In genomic region chr6:5386486-5386885, GRCm38 (mm10) we compare ENCODE assay signal across 25 mouse cellular contexts. TPM values are rescaled to one million over a fixed set of nuclear protein-coding genes. Genes with fewer than 3 reads are reported as not detected.
A peak's percentile ranks its signal among the peaks of the same experiment; 100 is the strongest.
DNase-seq lines count a peak whose midpoint lies in the region; ATAC-seq lines count a peak whose summit lies in the region.
"Had no signal": no experiment of that assay in that cellular context is flagged by ENCODE, and none has a peak within 500 bp of the region (broad histone marks: within the 10 kb centered on the region; RNA-seq: fewer than 3 reads in every experiment).

No protein-coding gene starts in this region.

- 67% methylated on average over 4 of the region's 4 CpGs for WGBS in heart, embryonic 10.5 days
- WGBS in heart, embryonic 11.5 days (ENCODE audit: insufficient replicate concordance): 82% methylated on average over 4 of the region's 4 CpGs
- WGBS in neural tube, embryonic 11.5 days: 87% methylated on average over 4 of the region's 4 CpGs
- WGBS in neural tube, embryonic 15.5 days: 94% methylated on average over 4 of the region's 4 CpGs
- WGBS in limb, embryonic 10.5 days: 61% methylated on average over 4 of the region's 4 CpGs

- no peaks in the 10 kb centered on the region for H3K27me3 ChIP-seq in heart, embryonic 10.5 days (ENCODE audit: insufficient read depth, poor library complexity, severe bottlenecking)
- H3K27me3 ChIP-seq in heart, embryonic 11.5 days (ENCODE audit: control insufficient read depth, insufficient read depth, low read length): no peaks in the 10 kb centered on the region
- no peaks in the 10 kb centered on the region for H3K27me3 ChIP-seq in neural tube, embryonic 11.5 days (ENCODE audit: control insufficient read depth, insufficient read depth, low read length)
- no peaks in the 10 kb centered on the region for H3K27me3 ChIP-seq in neural tube, embryonic 15.5 days (replicated peaks)
- H3K27me3 ChIP-seq in limb, embryonic 10.5 days (ENCODE audit: low read depth, poor library complexity, severe bottlenecking): no peaks in the 10 kb centered on the region
- H3K27me3 ChIP-seq: forebrain, embryonic 15.5 days; heart, embryonic 13.5 days; hindbrain, embryonic 12.5 days; hindbrain, embryonic 15.5 days had no signal

- H3K4me3 ChIP-seq in heart, embryonic 10.5 days: no peak overlapping the region
- H3K4me3 ChIP-seq in heart, embryonic 11.5 days (ENCODE audit: low read depth, low read length): no peak overlapping the region
- no peak overlapping the region for H3K4me3 ChIP-seq in neural tube, embryonic 11.5 days (ENCODE audit: low read depth, low read length)
- H3K4me3 ChIP-seq in neural tube, embryonic 15.5 days (replicated peaks): no peak overlapping the region
- no peak overlapping the region for H3K4me3 ChIP-seq in limb, embryonic 10.5 days
- H3K4me3 ChIP-seq: embryonic facial prominence, embryonic 10.5 days; embryonic facial prominence, embryonic 13.5 days; erythroblast, embryonic 14.5 days; forebrain, embryonic 12.5 days; forebrain, embryonic 15.5 days; heart, embryonic 13.5 days; hindbrain, embryonic 12.5 days; hindbrain, embryonic 15.5 days had no signal

- no peak for ATAC-seq in heart, embryonic 11.5 days (replicated peaks; ENCODE audit: insufficient number of reproducible peaks, low FRiP score, low TSS enrichment)
- no peak for ATAC-seq in neural tube, embryonic 11.5 days (ENCODE audit: insufficient read depth, low FRiP score, low TSS enrichment)
- ATAC-seq in neural tube, embryonic 15.5 days (ENCODE audit: low FRiP score): no peak
- ATAC-seq: CD4-positive, CD25-positive, alpha-beta regulatory T cell, adult 4 months; forebrain, embryonic 15.5 days; Patski had no signal

- H3K4me1 ChIP-seq in heart, embryonic 10.5 days: peaks cover 11% of the 10 kb centered on the region
- 0 out of 2 replicates have a peak, but pooled peaks cover 3% of the 10 kb centered on the region for H3K4me1 ChIP-seq in heart, embryonic 11.5 days (ENCODE audit: control insufficient read depth, insufficient read depth, low read length)
- peaks cover 15% of the 10 kb centered on the region for H3K4me1 ChIP-seq in neural tube, embryonic 11.5 days (ENCODE audit: control insufficient read depth, insufficient read depth, low read length)
- H3K4me1 ChIP-seq in neural tube, embryonic 15.5 days: peaks cover 34% of the 10 kb centered on the region
- H3K4me1 ChIP-seq in limb, embryonic 10.5 days: peaks cover 55% of the 10 kb centered on the region

- H3K9ac ChIP-seq in heart, embryonic 11.5 days (ENCODE audit: low read depth, low read length): no peak overlapping the region
- no peak overlapping the region for H3K9ac ChIP-seq in neural tube, embryonic 11.5 days (ENCODE audit: low read length)
- no peak overlapping the region for H3K9ac ChIP-seq in neural tube, embryonic 15.5 days (replicated peaks)
- H3K9ac ChIP-seq: embryonic facial prominence, embryonic 13.5 days; forebrain, embryonic 12.5 days; forebrain, embryonic 15.5 days; heart, embryonic 13.5 days; hindbrain, embryonic 12.5 days; hindbrain, embryonic 15.5 days had no signal

- H3K36me3 ChIP-seq in heart, embryonic 10.5 days: no peaks in the 10 kb centered on the region
- H3K36me3 ChIP-seq in heart, embryonic 11.5 days (ENCODE audit: control insufficient read depth, insufficient read depth, low read length): no peaks in the 10 kb centered on the region
- no peaks in the 10 kb centered on the region for H3K36me3 ChIP-seq in neural tube, embryonic 11.5 days (ENCODE audit: control insufficient read depth, insufficient read depth, low read length)
- H3K36me3 ChIP-seq in neural tube, embryonic 15.5 days: no peaks in the 10 kb centered on the region
- H3K36me3 ChIP-seq in limb, embryonic 10.5 days: no peaks in the 10 kb centered on the region
- H3K36me3 ChIP-seq: embryonic facial prominence, embryonic 10.5 days; embryonic facial prominence, embryonic 13.5 days; forebrain, embryonic 12.5 days; forebrain, embryonic 15.5 days; heart, embryonic 13.5 days; hindbrain, embryonic 12.5 days; hindbrain, embryonic 15.5 days had no signal

- H3K27ac ChIP-seq in heart, embryonic 10.5 days: 0 out of 2 replicates have a peak overlapping the region, but pooled peaks have one; percentile 10
- H3K27ac ChIP-seq in heart, embryonic 11.5 days (ENCODE audit: low read depth, low read length): no peak overlapping the region
- no peak overlapping the region for H3K27ac ChIP-seq in neural tube, embryonic 11.5 days (ENCODE audit: low read depth, low read length)
- no peak overlapping the region for H3K27ac ChIP-seq in neural tube, embryonic 15.5 days (replicated peaks)
- peak overlapping the region; percentile 84 for H3K27ac ChIP-seq in limb, embryonic 10.5 days
- H3K27ac ChIP-seq: embryonic facial prominence, embryonic 10.5 days; embryonic facial prominence, embryonic 13.5 days; forebrain, embryonic 12.5 days; forebrain, embryonic 15.5 days; heart, embryonic 13.5 days; hindbrain, embryonic 12.5 days; hindbrain, embryonic 15.5 days had no signal

- H3K9me3 ChIP-seq in heart, embryonic 10.5 days: no peaks in the 10 kb centered on the region
- no peaks in the 10 kb centered on the region for H3K9me3 ChIP-seq in heart, embryonic 11.5 days (replicated peaks; ENCODE audit: control insufficient read depth, low read length)
- no peaks in the 10 kb centered on the region for H3K9me3 ChIP-seq in neural tube, embryonic 11.5 days (ENCODE audit: control insufficient read depth, low read length)
- H3K9me3 ChIP-seq in neural tube, embryonic 15.5 days (replicated peaks): no peaks in the 10 kb centered on the region
- no peaks in the 10 kb centered on the region for H3K9me3 ChIP-seq in limb, embryonic 10.5 days (replicated peaks)
- H3K9me3 ChIP-seq: embryonic facial prominence, embryonic 10.5 days; embryonic facial prominence, embryonic 13.5 days; forebrain, embryonic 12.5 days; forebrain, embryonic 15.5 days; heart, embryonic 13.5 days; hindbrain, embryonic 12.5 days; hindbrain, embryonic 15.5 days had no signal

- no peak for DNase-seq in heart, embryonic 10.5 days (ENCODE audit: low spot score)
- peak; percentile 5 for DNase-seq in neural tube, embryonic 11.5 days (ENCODE audit: low spot score)
- peak; percentile 19 for DNase-seq in limb, embryonic 10.5 days (ENCODE audit: low spot score)
- no peak for DNase-seq in gastrocnemius, postnatal 25 days
- DNase-seq: adrenal gland, postnatal 10 days; adrenal gland, postnatal 36 days; cerebellum, adult 18-20 months; cerebellum, adult 9-10 months; cerebellum, postnatal 14 days; embryo, embryonic 11 days; gastrocnemius, postnatal 36 days; heart, postnatal 14 days had no signal

- H3K4me2 ChIP-seq in heart, embryonic 11.5 days: no peak overlapping the region
- H3K4me2 ChIP-seq in neural tube, embryonic 11.5 days (ENCODE audit: low read depth): no peak overlapping the region
- H3K4me2 ChIP-seq in neural tube, embryonic 15.5 days: no peak overlapping the region
- H3K4me2 ChIP-seq: embryonic facial prominence, embryonic 13.5 days; forebrain, embryonic 12.5 days; forebrain, embryonic 15.5 days; heart, embryonic 13.5 days; hindbrain, embryonic 12.5 days; hindbrain, embryonic 15.5 days had no signal

RNA-seq across cellular contexts. Expression of gene Asb4, which starts 3.3 kb away (rescaled TPM):
- 60.7 and 132 TPM in 2 replicates for polyA plus RNA-seq in heart, embryonic 10.5 days (2016; fragmentation: Nextera tagmentation; extraction: Ambion mirVana)
- polyA plus RNA-seq in heart, embryonic 11.5 days (2014; fragmentation: Nextera tagmentation; extraction: Ambion mirVana): 58.4 and 70.1 TPM in 2 replicates
- 41.0 and 49.8 TPM in 2 replicates for polyA plus RNA-seq in neural tube, embryonic 11.5 days (2014; fragmentation: Nextera tagmentation; extraction: Ambion mirVana)
- 11.4 and 11.5 TPM in 2 replicates for polyA plus RNA-seq in neural tube, embryonic 15.5 days (2015; fragmentation: Nextera tagmentation; extraction: Ambion mirVana)
- polyA plus RNA-seq in limb, embryonic 10.5 days (2016; fragmentation: Nextera tagmentation; extraction: Ambion mirVana): 371 and 448 TPM in 2 replicates
- total RNA-seq in gastrocnemius, postnatal 25 days (2021): 10 to 100 TPM in 1 of 2 experiments, 1 to 10 TPM in 1; 6.1 to 10.6 TPM
- total RNA-seq: granulocyte monocyte progenitor cell, adult 5-6 weeks had no signal
- polyA plus RNA-seq: erythroblast, embryonic 14.5 days; Patski had no signal

Comparison
In these comparisons a context has a peak if more than half of its experiments do, and no peak if none do; other contexts are left out.
1. H3K27ac ChIP-seq: peak in heart, embryonic 10.5 days (single experiment) and limb, embryonic 10.5 days (single experiment); none in heart, embryonic 11.5 days (single experiment), neural tube, embryonic 11.5 days (single experiment) and neural tube, embryonic 15.5 days (single experiment).
2. DNase-seq: peak in neural tube, embryonic 11.5 days (single experiment) and limb, embryonic 10.5 days (single experiment); none in heart, embryonic 10.5 days (single experiment) and gastrocnemius, postnatal 25 days (single experiment).